ENCODE assay signal across 17 mouse cellular contexts in genomic region chr1:189497031-189497430, GRCm38 (mm10).
"Had no signal": no experiment of that assay in that cellular context is flagged by ENCODE, and none has a peak within 500 bp of the region (broad histone marks: within the 10 kb centered on the region; RNA-seq: fewer than 3 reads in every experiment).

No protein-coding gene starts in this region.

- H3K4me1 ChIP-seq: liver, embryonic 13.5 days; megakaryocyte, embryonic 14.5 days; stomach, embryonic 15.5 days had no signal

- H3K36me3 ChIP-seq: limb, embryonic 12.5 days; liver, embryonic 13.5 days; lung, embryonic 15.5 days; stomach, embryonic 15.5 days had no signal

- DNase-seq: liver; liver, embryonic 13.5 days; liver, postnatal 0 days; lung, postnatal 14 days; right cerebral cortex, postnatal 4 days; spleen, adult 18-20 months; thymus, adult 2 months; thymus, postnatal 25 days had no signal

- H3K9ac ChIP-seq: limb, embryonic 12.5 days; liver, embryonic 13.5 days; liver, postnatal 0 days; lung, embryonic 15.5 days; stomach, embryonic 15.5 days had no signal

- H3K4me2 ChIP-seq: limb, embryonic 12.5 days; liver, embryonic 13.5 days; lung, embryonic 15.5 days; midbrain, embryonic 11.5 days; stomach, embryonic 15.5 days had no signal

- H3K4me3 ChIP-seq: layer of hippocampus, adult 2 months; limb, embryonic 12.5 days; liver, embryonic 13.5 days; lung, embryonic 15.5 days; stomach, embryonic 15.5 days had no signal

- ATAC-seq: intestine, postnatal 0 days; liver, postnatal 0 days; midbrain, embryonic 16.5 days had no signal

- H3K9me3 ChIP-seq: limb, embryonic 12.5 days; liver, embryonic 13.5 days; lung, embryonic 15.5 days; stomach, embryonic 15.5 days had no signal

- H3K27me3 ChIP-seq: limb, embryonic 12.5 days; liver, embryonic 13.5 days; lung, embryonic 15.5 days; megakaryocyte, embryonic 14.5 days; stomach, embryonic 15.5 days had no signal

- H3K27ac ChIP-seq: layer of hippocampus, adult 2 months; limb, embryonic 12.5 days; liver, embryonic 13.5 days; lung, embryonic 15.5 days; macrophage; stomach, embryonic 15.5 days had no signal
